Mouse (Mus musculus) brain, embryonic 14.5 days (tissue): ENCODE results near the gene Elmo2.

Experiments
- CTCF ChIP-seq: fragments of 200-500 bp; IDR thresholded peaks from 2 replicates; pipeline ENCODE4 v1.5.1; 2012; ENCODE audit warnings: inconsistent platforms, mild to moderate bottlenecking, moderate library complexity, borderline replicate concordance; ENCODE audit not compliant: insufficient read depth, insufficient read length; ENCODE audit errors: extremely low read depth
- POLR2A ChIP-seq: fragments of 200-500 bp; IDR thresholded peaks from 2 replicates; pipeline ENCODE4 v1.6.1; 2012; ENCODE audit warnings: mild to moderate bottlenecking, inconsistent platforms, borderline replicate concordance; ENCODE audit not compliant: poor library complexity, insufficient read depth, insufficient read length, severe bottlenecking; ENCODE audit errors: extremely low read depth

DNA sequence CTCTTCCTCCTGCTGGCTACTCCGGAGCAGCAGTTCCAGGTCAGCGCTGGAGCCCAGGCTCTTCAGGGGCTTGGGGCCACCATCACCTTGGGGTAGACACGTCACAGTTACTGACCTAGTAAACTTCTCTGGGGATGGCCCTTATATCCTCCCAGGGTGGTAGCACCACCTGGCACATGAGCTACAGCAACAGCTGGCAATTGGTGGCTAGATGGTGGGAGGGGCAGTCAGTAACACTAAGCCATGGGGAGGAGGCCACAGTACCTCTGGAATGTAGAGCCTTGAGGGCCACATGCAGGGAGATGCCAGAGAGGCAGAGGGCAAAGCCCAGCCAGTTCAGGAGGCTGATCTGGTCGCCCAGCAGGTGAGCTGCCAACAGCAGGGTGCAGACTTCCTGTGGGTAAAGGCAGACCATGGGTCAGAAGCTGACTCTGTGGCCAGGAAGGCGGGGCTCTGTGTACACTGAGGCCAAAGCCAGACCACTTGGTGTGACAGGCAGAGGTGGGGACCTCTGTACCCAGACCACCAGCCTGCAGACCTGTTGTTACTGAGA lies 49.0 kb downstream of the Elmo2 start:
- TF ChIP-seq POLR2A, result no peak
- TF ChIP-seq CTCF, result no peak
